Mouse (Mus musculus): ENCODE data around the gene Olfm4. TPM values are rescaled to one million over a fixed set of nuclear protein-coding genes. Genes with fewer than 3 reads are reported as not detected.

Olfm4 gene
- 0.75 and 0.86 TPM in 2 replicates for polyA plus RNA-seq (2012; rRNA removed)

GRCm38 (mm10) chr14:79983781-79984180, at the start of gene Olfm4:
Gene Olfm4, plus strand, starts transcription at chr14:79984081.

Other genes with a start within 250 kb of the Olfm4 start
- 49.6 and 50.9 TPM in 2 replicates for gene Pcdh8, start 212.8 kb upstream of the Olfm4 start, polyA plus RNA-seq (2012; rRNA removed)